Mouse (Mus musculus) E14TG2a.4 (cell line): ENCODE results near the gene Olfr223.

Experiments used
- CTCF ChIP-seq: conservative IDR thresholded peaks from 2 replicates; pipeline ENCODE4 v1.5.1; 2014; ENCODE audit warnings: low read length
- NANOG ChIP-seq: IDR thresholded peaks from 2 replicates; pipeline ENCODE4 v1.6.1; 2014; ENCODE audit warnings: borderline replicate concordance, low read length, mixed read lengths

DNA sequence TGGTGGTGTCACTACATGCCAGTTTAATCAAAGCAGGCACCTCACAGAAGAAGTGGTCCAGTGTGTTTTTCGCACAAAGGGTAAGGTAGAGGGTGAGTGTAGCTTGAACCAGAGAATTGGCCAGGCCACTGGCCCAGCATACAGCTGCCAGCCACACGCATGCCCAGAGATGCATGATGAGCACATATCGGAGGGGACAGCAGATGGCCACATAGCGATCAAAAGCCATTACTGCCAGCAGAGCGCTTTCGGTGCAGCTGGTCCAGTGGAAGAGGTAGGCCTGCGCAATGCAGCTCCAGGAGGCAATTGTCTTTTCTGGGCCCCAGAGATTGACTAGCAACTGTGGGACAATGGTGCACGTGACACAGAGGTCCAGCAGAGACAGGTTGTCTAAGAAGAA is 3.6 kb downstream of the Olfr223 start:
- TF ChIP-seq CTCF (no peak), NANOG (no peak)
